Mouse (Mus musculus) lung, adult 2 months (tissue): ENCODE results near the gene Tgfb1. TPM values are rescaled to one million over a fixed set of nuclear protein-coding genes. Genes with fewer than 3 reads are reported as not detected.
A peak's percentile ranks its signal among the peaks of the same experiment; 100 is the strongest.

Experiments
- DNase-seq: peaks from one replicate; pipeline ENCODE4 v3.0.0; 2022
- H3K4me1 ChIP-seq: fragments of 200-500 bp; 2 replicates; pipeline ENCODE4 v1.6.1; 2011; ENCODE audit warnings: low read length; ENCODE audit not compliant: control insufficient read depth, insufficient read depth
- H3K4me3 ChIP-seq: fragments of 200-500 bp; replicated peaks from 2 replicates; pipeline ENCODE3; 2011; ENCODE audit warnings: low read depth, mild to moderate bottlenecking, control low read depth, low read length; ENCODE audit errors: extremely low read depth
- CTCF ChIP-seq: fragments of 200-500 bp; IDR thresholded peaks from 2 replicates; pipeline ENCODE4 v1.5.1; 2011; ENCODE audit warnings: mild to moderate bottlenecking, low read length, control low read depth; ENCODE audit not compliant: insufficient read depth
- POLR2A ChIP-seq: fragments of 200-500 bp; IDR thresholded peaks from 2 replicates; pipeline ENCODE4 v1.6.1; 2011; ENCODE audit warnings: low read depth, mild to moderate bottlenecking, control low read depth, low read length, borderline replicate concordance; ENCODE audit errors: extremely low read depth
- WGBS: fragments of 180-500 bp; shearing (Covaris S2); methylation state at CpG from one replicate; pipeline ENCODE4 v1.1.7; 2018; 5-methylcytosine and 5-hydroxymethylcytosine counted together
- polyA plus RNA-seq: library from polyadenylated mRNA; depleted of rRNA; stranded (reverse); fragments of >200 nt; gene quantifications from 2 replicates; pipeline ENCODE4 v1.2.3, GENCODE M21; 2012

Tgfb1 gene
- polyA plus RNA-seq, 1 experiment, result 68.3 TPM

GRCm38 (mm10) chr7:25655601-25656428, 31.0 kb upstream of the Tgfb1 start:
- TF ChIP-seq POLR2A (no peak), CTCF (no peak)
- WGBS, result 71% methylated on average over 11 of the region's 11 CpGs
- DNase-seq, result no peak
- no peak overlapping the region for H3K4me3 ChIP-seq
- peaks cover 5% of the 10 kb centered on the region for H3K4me1 ChIP-seq

GRCm38 (mm10) chr7:25657785-25658184, 29.0 kb upstream of the Tgfb1 start:
- Histone ChIP-seq H3K4me1 (peaks cover 5% of the 10 kb centered on the region), H3K4me3 (peak overlapping the region; percentile 97)
- no peak for DNase-seq
- 18% methylated on average over 10 of the region's 10 CpGs for WGBS
- no peak for TF ChIP-seq POLR2A
- no peak for TF ChIP-seq CTCF

DNA sequence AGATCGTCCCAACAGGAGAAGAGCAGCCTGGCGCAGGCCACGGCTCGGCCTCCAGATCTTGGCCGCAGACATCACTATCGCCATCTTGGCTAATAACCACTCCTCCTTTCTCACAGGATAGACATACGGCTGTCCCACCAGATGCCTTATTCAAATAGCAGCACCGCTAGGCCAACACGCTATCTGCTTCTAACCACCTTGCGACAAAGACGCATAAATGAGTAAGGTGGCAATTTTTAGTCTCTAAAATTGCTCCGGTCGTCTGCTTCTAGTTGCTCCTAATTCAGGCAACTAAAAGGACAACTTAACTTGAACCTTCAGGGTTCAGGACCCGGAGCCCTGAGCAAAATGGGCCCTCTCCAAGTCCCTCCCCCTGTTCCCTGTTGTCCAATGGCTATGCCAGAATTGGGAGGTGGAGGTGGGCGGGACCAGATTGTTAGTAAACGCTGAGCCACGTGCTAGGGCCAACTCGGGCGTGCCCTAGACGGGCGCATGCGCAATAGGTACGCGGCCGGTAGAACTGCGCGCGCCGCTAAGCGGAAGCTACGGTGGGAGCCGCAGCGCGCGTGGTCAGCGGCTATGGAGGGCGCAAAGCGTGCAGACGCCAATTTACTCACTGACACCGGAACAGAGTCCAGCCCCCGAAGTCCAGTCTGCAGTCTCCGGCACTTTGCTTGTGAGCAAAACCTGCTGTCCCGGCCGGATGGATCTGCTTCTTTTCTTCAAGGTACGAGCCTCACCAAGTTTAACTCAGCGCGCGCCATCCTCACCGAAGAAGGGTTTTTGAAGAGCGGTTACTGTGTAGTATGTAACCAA, 27.9 kb upstream of the Tgfb1 start, which contains the start of the genes Bckdha and Exosc5:
Gene Bckdha, minus strand, starts transcription at position 325 of the 816 bp plus-strand sequence.
Gene Exosc5, plus strand, starts transcription at position 508 of the 816 bp plus-strand sequence.
- TF ChIP-seq POLR2A (peak; percentile 92; the same call in 1 of the 2 replicates), CTCF (no peak)
- Histone ChIP-seq H3K4me3 (peak within 1 kb of the TSS; percentile 97), H3K4me1 (peaks cover 5% of the 10 kb centered on the region)
- peak; percentile 98 for DNase-seq
- under 1% methylated on average over 50 of the region's 50 CpGs for WGBS

- no peak for DNase-seq
- 95% methylated on average over 8 of the region's 8 CpGs for WGBS
- TF ChIP-seq POLR2A, result no peak
- no peak for TF ChIP-seq CTCF
- Histone ChIP-seq H3K4me1 (no peaks in the 10 kb centered on the region), H3K4me3 (no peak overlapping the region)
These were observed 20.4 kb upstream of the Tgfb1 start for GRCm38 (mm10) chr7:25666381-25666780.

DNA sequence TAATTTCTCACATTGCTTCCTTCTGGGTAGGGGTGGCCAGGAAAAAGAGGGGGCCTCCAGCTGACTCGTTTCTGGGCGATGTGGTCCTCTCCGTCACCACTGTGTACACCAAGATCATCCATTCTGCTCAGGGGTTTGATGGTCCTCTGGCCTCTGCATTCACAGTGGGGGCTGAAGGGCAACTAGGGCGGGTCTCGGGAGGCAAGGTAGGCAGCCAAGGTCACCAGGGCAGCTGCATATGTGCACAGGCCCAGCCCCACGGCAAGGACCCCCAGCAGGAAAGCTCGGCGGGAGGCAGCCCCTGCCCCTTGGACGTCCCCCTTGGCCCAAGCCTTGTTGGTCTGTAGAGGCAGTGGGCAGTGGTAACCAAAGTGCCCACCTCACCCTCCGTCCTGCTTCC, 17.6 kb upstream of the Tgfb1 start:
- 87% methylated on average over 10 of the region's 10 CpGs for WGBS
- no peak for TF ChIP-seq CTCF
- TF ChIP-seq POLR2A, result no peak
- DNase-seq, result no peak

GRCm38 (mm10) chr7:25669631-25670030, 17.2 kb upstream of the Tgfb1 start:
- WGBS, result 82% methylated on average over 9 of the region's 9 CpGs
- H3K4me1 ChIP-seq, result no peaks in the 10 kb centered on the region

More for the DNA sequence above, 17.6 kb upstream of the Tgfb1 start:
- no peak overlapping the region for H3K4me3 ChIP-seq
- H3K4me1 ChIP-seq, result no peaks in the 10 kb centered on the region

DNA sequence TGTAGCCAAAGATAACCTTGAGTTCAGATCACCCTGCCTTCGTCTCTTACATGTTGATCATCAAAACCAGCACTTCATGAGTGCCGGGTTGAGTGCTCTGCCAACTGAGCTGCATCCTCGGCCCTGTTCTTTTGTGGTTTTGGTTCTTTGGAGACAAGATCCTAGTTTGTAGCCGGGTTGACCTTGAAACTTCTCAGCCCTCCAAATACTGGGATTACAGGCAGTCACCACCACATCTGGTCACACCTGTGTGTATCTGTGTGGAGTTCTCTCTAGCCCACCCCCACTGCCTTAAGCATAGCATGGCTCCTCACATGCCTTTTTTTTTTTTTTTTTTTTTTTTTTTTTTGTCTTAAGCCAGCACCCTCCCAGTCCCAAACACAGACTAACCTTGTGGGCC, 16.7 kb upstream of the Tgfb1 start:
- WGBS, result 92% methylated on average over 4 of the region's 4 CpGs
- H3K4me3 ChIP-seq, result no peak overlapping the region
- DNase-seq, result no peak
- TF ChIP-seq CTCF, result no peak
- no peak for TF ChIP-seq POLR2A
- peaks cover 3% of the 10 kb centered on the region; the same call in 1 of the 2 replicates for H3K4me1 ChIP-seq

More at GRCm38 (mm10) chr7:25669631-25670030, 17.2 kb upstream of the Tgfb1 start:
- TF ChIP-seq CTCF (no peak), POLR2A (no peak)
- H3K4me3 ChIP-seq, result no peak overlapping the region
- DNase-seq, result no peak

GRCm38 (mm10) chr7:25671686-25672085, 15.1 kb upstream of the Tgfb1 start:
- no peak for DNase-seq
- no peak for TF ChIP-seq POLR2A
- TF ChIP-seq CTCF, result no peak
- WGBS, result 53% methylated on average over 2 of the region's 2 CpGs
- peaks cover 5% of the 10 kb centered on the region for H3K4me1 ChIP-seq
- H3K4me3 ChIP-seq, result no peak overlapping the region

- Histone ChIP-seq H3K4me1 (peaks cover 5% of the 10 kb centered on the region), H3K4me3 (no peak overlapping the region)
- WGBS, result 50% methylated on average over 4 of the region's 4 CpGs
- no peak for DNase-seq
- TF ChIP-seq POLR2A (no peak), CTCF (no peak)
These were observed 14.4 kb upstream of the Tgfb1 start for GRCm38 (mm10) chr7:25672442-25672841.

DNA sequence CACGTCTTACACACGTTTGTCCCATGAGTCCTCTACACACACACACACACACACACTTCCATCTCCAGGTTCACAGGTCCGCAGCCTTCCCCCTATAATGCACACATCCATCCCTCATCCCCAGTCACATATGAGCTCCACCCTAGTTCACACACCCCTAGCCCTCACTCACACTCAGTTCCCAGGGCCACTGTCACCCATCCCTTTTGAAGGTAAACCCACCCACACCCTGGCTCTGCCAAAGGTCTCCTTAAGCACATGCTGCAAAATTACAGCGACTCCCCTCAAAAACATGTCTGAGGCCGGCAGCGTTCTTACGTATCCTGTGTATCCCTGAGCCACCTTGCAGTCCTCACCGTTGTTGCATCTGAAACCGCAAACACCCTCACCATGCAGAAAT, 12.5 kb upstream of the Tgfb1 start:
- Histone ChIP-seq H3K4me3 (no peak overlapping the region), H3K4me1 (peaks cover 5% of the 10 kb centered on the region)
- TF ChIP-seq CTCF (no peak), POLR2A (no peak)
- 24% methylated on average over 9 of the region's 9 CpGs for WGBS
- no peak for DNase-seq
